Comparison of ENCODE assay signal across 7 mouse cellular contexts in genomic region chr9:44093612-44094503, GRCm38 (mm10). TPM values are rescaled to one million over a fixed set of nuclear protein-coding genes. Genes with fewer than 3 reads are reported as not detected.
A peak's percentile ranks its signal among the peaks of the same experiment; 100 is the strongest.
DNase-seq lines count a peak whose midpoint lies in the region; ATAC-seq and TF ChIP-seq lines count a peak whose summit lies in the region.

No protein-coding gene starts in this region.

- TF ChIP-seq CTCF in intestine, postnatal 0 days (IDR thresholded peaks at IDR 0.05; ENCODE audit: low read depth): peak; percentile 92

- H3K36me3 ChIP-seq in intestine, postnatal 0 days (ENCODE audit: control insufficient read depth, insufficient read depth): peaks cover 22% of the 10 kb centered on the region
- peaks cover 2% of the 10 kb centered on the region; the same call in 1 of the 2 replicates for H3K36me3 ChIP-seq in limb, embryonic 11.5 days (ENCODE audit: control insufficient read depth, insufficient read depth, low read length)
- H3K36me3 ChIP-seq in midbrain, embryonic 13.5 days: 0 out of 2 replicates have a peak, but pooled peaks cover 4% of the 10 kb centered on the region

- H3K27ac ChIP-seq in intestine, postnatal 0 days (ENCODE audit: low read depth, low read length): no peak overlapping the region
- H3K27ac ChIP-seq in limb, embryonic 11.5 days (replicated peaks; ENCODE audit: low read depth, low read length): no peak overlapping the region
- H3K27ac ChIP-seq in midbrain, embryonic 13.5 days: no peak overlapping the region

- no peak overlapping the region for H3K9ac ChIP-seq in intestine, postnatal 0 days (ENCODE audit: low read depth, low read length)
- no peak overlapping the region for H3K9ac ChIP-seq in limb, embryonic 11.5 days (ENCODE audit: low read length)
- 0 out of 2 replicates have a peak overlapping the region, but pooled peaks have one; percentile 23 for H3K9ac ChIP-seq in midbrain, embryonic 13.5 days (replicated peaks)

- no peaks in the 10 kb centered on the region for H3K4me1 ChIP-seq in intestine, postnatal 0 days (replicated peaks; ENCODE audit: control insufficient read depth, insufficient read depth, low read length)
- H3K4me1 ChIP-seq in limb, embryonic 11.5 days (ENCODE audit: control insufficient read depth, insufficient read depth, low read length): no peaks in the 10 kb centered on the region
- H3K4me1 ChIP-seq in midbrain, embryonic 13.5 days (replicated peaks): peaks cover 18% of the 10 kb centered on the region

- ATAC-seq in common myeloid progenitor, adult 5-6 weeks (replicated peaks; ENCODE audit: low read depth, poor library complexity, severe bottlenecking): peak; percentile 64
- peak; percentile 54 for ATAC-seq in intestine, postnatal 0 days
- no peak for ATAC-seq in limb, embryonic 11.5 days (ENCODE audit: insufficient number of reproducible peaks, low FRiP score, low TSS enrichment, low read depth)
- peak; percentile 77 for ATAC-seq in midbrain, embryonic 13.5 days

- no peak overlapping the region for H3K4me2 ChIP-seq in intestine, postnatal 0 days (replicated peaks; ENCODE audit: low read depth)
- no peak overlapping the region for H3K4me2 ChIP-seq in limb, embryonic 11.5 days (ENCODE audit: low read depth, severe bottlenecking)
- H3K4me2 ChIP-seq in midbrain, embryonic 13.5 days (replicated peaks): peak overlapping the region; percentile 48

- H3K27me3 ChIP-seq in intestine, postnatal 0 days (replicated peaks; ENCODE audit: control insufficient read depth, insufficient read depth, low read length): no peaks in the 10 kb centered on the region
- H3K27me3 ChIP-seq in limb, embryonic 11.5 days (ENCODE audit: control insufficient read depth, insufficient read depth, low read length): peaks cover 2% of the 10 kb centered on the region; the same call in 1 of the 2 replicates
- H3K27me3 ChIP-seq in midbrain, embryonic 13.5 days: peaks cover 7% of the 10 kb centered on the region

- 47% methylated on average over 24 of the region's 24 CpGs for WGBS in intestine, postnatal 0 days
- 38% methylated on average over 24 of the region's 24 CpGs for WGBS in limb, embryonic 11.5 days
- WGBS in midbrain, embryonic 13.5 days: 29% methylated on average over 24 of the region's 24 CpGs

- DNase-seq in ZHBTc4 (ENCODE audit: low read depth, low spot score): peak; percentile 74
- peak; percentile 77 for DNase-seq in gastrocnemius, postnatal 25 days
- peak; percentile 86 for DNase-seq in limb, embryonic 11.5 days (ENCODE audit: low spot score)
- peak; percentile 31 for DNase-seq in spleen, adult 12 weeks (ENCODE audit: low spot score)

- no peaks in the 10 kb centered on the region for H3K9me3 ChIP-seq in intestine, postnatal 0 days (ENCODE audit: control insufficient read depth)
- H3K9me3 ChIP-seq in limb, embryonic 11.5 days (ENCODE audit: control insufficient read depth, low read length): no peaks in the 10 kb centered on the region
- H3K9me3 ChIP-seq in midbrain, embryonic 13.5 days: no peaks in the 10 kb centered on the region

- no peak overlapping the region for H3K4me3 ChIP-seq in intestine, postnatal 0 days (ENCODE audit: low read depth, low read length)
- H3K4me3 ChIP-seq in limb, embryonic 11.5 days (ENCODE audit: low read depth, low read length): no peak overlapping the region
- H3K4me3 ChIP-seq in midbrain, embryonic 13.5 days (replicated peaks): 0 out of 2 replicates have a peak overlapping the region, but pooled peaks have one; percentile 18

RNA-seq across cellular contexts. Expression of gene Mfrp, which starts 7.7 kb away (rescaled TPM):
- not detected in 2 replicates for total RNA-seq in common myeloid progenitor, adult 5-6 weeks (2017)
- total RNA-seq in gastrocnemius, postnatal 25 days (2021): not detected
- 0.05 TPM in 1 of 2 replicates, not detected in the other for polyA plus RNA-seq in intestine, postnatal 0 days (2015; fragmentation: Nextera tagmentation; extraction: Ambion mirVana)
- polyA plus RNA-seq in limb, embryonic 11.5 days (2014; fragmentation: Nextera tagmentation; extraction: Ambion mirVana): 0.13 TPM in 1 of 2 replicates, not detected in the other
- polyA plus RNA-seq in midbrain, embryonic 13.5 days (2015; fragmentation: Nextera tagmentation; extraction: Ambion mirVana): 0.16 TPM in 1 of 2 replicates, not detected in the other

RNA-seq across cellular contexts. Expression of gene C1qtnf5, which starts 13.2 kb away (rescaled TPM):
- not detected in 2 replicates for total RNA-seq in common myeloid progenitor, adult 5-6 weeks (2017)
- 10 to 100 TPM in 1 of 2 experiments, 1 to 10 TPM in 1; 8.0 to 13.6 TPM for total RNA-seq in gastrocnemius, postnatal 25 days (2021)
- polyA plus RNA-seq in intestine, postnatal 0 days (2015; fragmentation: Nextera tagmentation; extraction: Ambion mirVana): 5.4 and 6.0 TPM in 2 replicates
- 0.40 and 0.45 TPM in 2 replicates for polyA plus RNA-seq in limb, embryonic 11.5 days (2014; fragmentation: Nextera tagmentation; extraction: Ambion mirVana)
- 1.9 and 2.5 TPM in 2 replicates for polyA plus RNA-seq in midbrain, embryonic 13.5 days (2015; fragmentation: Nextera tagmentation; extraction: Ambion mirVana)

RNA-seq across cellular contexts. Expression of gene Gm49380, which starts 19.4 kb away (rescaled TPM):
- total RNA-seq in common myeloid progenitor, adult 5-6 weeks (2017): not detected in 2 replicates
- 1 to 10 TPM in 1 of 2 experiments, under 1 TPM in 1; 0.82 to 2.4 TPM for total RNA-seq in gastrocnemius, postnatal 25 days (2021)
- polyA plus RNA-seq in intestine, postnatal 0 days (2015; fragmentation: Nextera tagmentation; extraction: Ambion mirVana): 0.05 TPM in 1 of 2 replicates, not detected in the other
- polyA plus RNA-seq in limb, embryonic 11.5 days (2014; fragmentation: Nextera tagmentation; extraction: Ambion mirVana): 0.10 TPM in 1 of 2 replicates, not detected in the other
- 0.24 and 0.36 TPM in 2 replicates for polyA plus RNA-seq in midbrain, embryonic 13.5 days (2015; fragmentation: Nextera tagmentation; extraction: Ambion mirVana)

RNA-seq across cellular contexts. Expression of gene Rnf26, which starts 19.5 kb away (rescaled TPM):
- total RNA-seq in common myeloid progenitor, adult 5-6 weeks (2017): 19.3 and 21.8 TPM in 2 replicates
- 1 to 10 TPM; 2.9 TPM for total RNA-seq in gastrocnemius, postnatal 25 days (2021)
- polyA plus RNA-seq in intestine, postnatal 0 days (2015; fragmentation: Nextera tagmentation; extraction: Ambion mirVana): 18.4 and 18.8 TPM in 2 replicates
- polyA plus RNA-seq in limb, embryonic 11.5 days (2014; fragmentation: Nextera tagmentation; extraction: Ambion mirVana): 76.6 and 77.3 TPM in 2 replicates
- polyA plus RNA-seq in midbrain, embryonic 13.5 days (2015; fragmentation: Nextera tagmentation; extraction: Ambion mirVana): 29.9 and 32.7 TPM in 2 replicates

RNA-seq across cellular contexts. Expression of gene Usp2, which starts 27.0 kb away (rescaled TPM):
- 3.8 and 5.0 TPM in 2 replicates for total RNA-seq in common myeloid progenitor, adult 5-6 weeks (2017)
- total RNA-seq in gastrocnemius, postnatal 25 days (2021): 100 to 1,000 TPM; 160 to 313 TPM
- polyA plus RNA-seq in intestine, postnatal 0 days (2015; fragmentation: Nextera tagmentation; extraction: Ambion mirVana): 9.7 and 10.4 TPM in 2 replicates
- 6.8 and 8.7 TPM in 2 replicates for polyA plus RNA-seq in limb, embryonic 11.5 days (2014; fragmentation: Nextera tagmentation; extraction: Ambion mirVana)
- 4.5 and 8.3 TPM in 2 replicates for polyA plus RNA-seq in midbrain, embryonic 13.5 days (2015; fragmentation: Nextera tagmentation; extraction: Ambion mirVana)

Comparison
In these comparisons a context has a peak if more than half of its experiments do, and no peak if none do; other contexts are left out.
1. DNase-seq: peak in every context shown above with its lines; median percentile 86 in limb, embryonic 11.5 days; 77 in gastrocnemius, postnatal 25 days; 74 in ZHBTc4; 31 in spleen, adult 12 weeks.